Mouse (Mus musculus): Measurements from ENCODE around the gene Hspa1b.

- TF ChIP-seq CTCF (IDR thresholded peaks at IDR 0.05; ENCODE audit: extremely low read depth, insufficient read length, insufficient replicate concordance, low read depth, low read length) (no peak), POLR2A (IDR thresholded peaks at IDR 0.05; ENCODE audit: low read depth, low read length) (no peak)
Measured at GRCm38 (mm10) chr17:34944362-34944761, 14.7 kb downstream of the Hspa1b start.

Measured in small intestine, adult 2 months (tissue).